Mouse (Mus musculus) cerebellum, adult 2 months (tissue): ENCODE data around the gene Tlcd1.
A peak's percentile ranks its signal among the peaks of the same experiment; 100 is the strongest.

Experiments used
- CTCF ChIP-seq: fragments of 200-500 bp; IDR thresholded peaks from 2 replicates; pipeline ENCODE4 v1.5.1; 2011; ENCODE audit warnings: low read depth, mild to moderate bottlenecking, control low read depth, low read length, moderate library complexity, borderline replicate concordance; ENCODE audit not compliant: insufficient read depth
- POLR2A ChIP-seq: fragments of 200-500 bp; IDR thresholded peaks from 2 replicates; pipeline ENCODE4 v1.6.1; 2011; ENCODE audit warnings: low read length, control low read depth, borderline replicate concordance; ENCODE audit not compliant: insufficient read depth

GRCm38 (mm10) chr11:78177903-78178858 is 1.7 kb downstream of the Tlcd1 start:
- peak; percentile 95 for TF ChIP-seq CTCF
- no peak for TF ChIP-seq POLR2A
